Mouse (Mus musculus) CD4-positive, CD25-positive, alpha-beta regulatory T cell, adult 4 months (primary cell): ENCODE measurements around the gene Hsd3b7. TPM values are rescaled to one million over a fixed set of nuclear protein-coding genes. Genes with fewer than 3 reads are reported as not detected.

ENCODE experiments used
- ATAC-seq: one replicate; pipeline ENCODE4 v1.8.0; 2017
- polyA plus RNA-seq, 2 experiments: library from polyadenylated mRNA; unstranded; fragments of 100-300 nt; shearing (Covaris generic); gene quantifications; one replicate each; pipeline ENCODE4 v1.2.1; 2017

Hsd3b7 gene
- polyA plus RNA-seq, 2 experiments from 2014 or later: 3.9 to 6.8 TPM

- peak; percentile 55 for ATAC-seq
These were observed 24.0 kb upstream of the Hsd3b7 start, which contains the start of gene Setd1a for GRCm38 (mm10) chr7:127776426-127776825. TSS of gene Setd1a (plus strand) at chr7:127776670.

- peak; percentile 94 for ATAC-seq
These were observed 23.4 kb upstream of the Hsd3b7 start for GRCm38 (mm10) chr7:127776878-127777473.

- ATAC-seq: no peak
These were observed 22.7 kb upstream of the Hsd3b7 start for GRCm38 (mm10) chr7:127777474-127778266.

GRCm38 (mm10) chr7:127778350-127778749, 22.1 kb upstream of the Hsd3b7 start:
- ATAC-seq: no peak

- ATAC-seq: no peak
These were observed 15.1 kb upstream of the Hsd3b7 start, which contains the start of gene Gm49388 for GRCm38 (mm10) chr7:127785308-127785707. TSS of gene Gm49388 (plus strand) at chr7:127785608.

- ATAC-seq: no peak
These were observed 3.1 kb upstream of the Hsd3b7 start for GRCm38 (mm10) chr7:127797076-127797845.

GRCm38 (mm10) chr7:127798591-127798990, 1.8 kb upstream of the Hsd3b7 start:
- ATAC-seq: no peak

GRCm38 (mm10) chr7:127799211-127799610, 1.2 kb upstream of the Hsd3b7 start:
- ATAC-seq: no peak

GRCm38 (mm10) chr7:127799738-127800137, 666 bp upstream of the Hsd3b7 start:
- no peak for ATAC-seq

GRCm38 (mm10) chr7:127801010-127801621, 712 bp downstream of the Hsd3b7 start:
- ATAC-seq: no peak

- no peak for ATAC-seq
These were observed 1.9 kb downstream of the Hsd3b7 start for GRCm38 (mm10) chr7:127802313-127802712.

GRCm38 (mm10) chr7:127808821-127809220, 8.4 kb downstream of the Hsd3b7 start:
- no peak for ATAC-seq

GRCm38 (mm10) chr7:127809846-127810245, 9.4 kb downstream of the Hsd3b7 start:
- no peak for ATAC-seq

- ATAC-seq: no peak
These were observed 10.2 kb downstream of the Hsd3b7 start for GRCm38 (mm10) chr7:127810650-127811049.

- ATAC-seq: no peak
These were observed 10.8 kb downstream of the Hsd3b7 start for GRCm38 (mm10) chr7:127811240-127811639.

- ATAC-seq: no peak
These were observed 11.9 kb downstream of the Hsd3b7 start for GRCm38 (mm10) chr7:127812292-127812691.

GRCm38 (mm10) chr7:127813821-127814220, 13.4 kb downstream of the Hsd3b7 start:
- no peak for ATAC-seq

- no peak for ATAC-seq
These were observed 14.0 kb downstream of the Hsd3b7 start for GRCm38 (mm10) chr7:127814241-127814921.

GRCm38 (mm10) chr7:127815116-127815665, 14.8 kb downstream of the Hsd3b7 start:
- no peak for ATAC-seq

GRCm38 (mm10) chr7:127815954-127816821, 15.8 kb downstream of the Hsd3b7 start:
- ATAC-seq: no peak

GRCm38 (mm10) chr7:127817053-127817452, 16.6 kb downstream of the Hsd3b7 start:
- no peak for ATAC-seq
